Mouse (Mus musculus) testis, postnatal 10 days (tissue): Measurements from ENCODE around the gene Crx.

Source experiments
- DNase-seq: peaks from one replicate; pipeline ENCODE4 v3.0.0; 2021; ENCODE audit warnings: low spot score

Gene Crx

GRCm38 (mm10) chr7:15859657-15860056, 20.1 kb downstream of the Crx start:
- no peak for DNase-seq

GRCm38 (mm10) chr7:15839578-15839977, 40.2 kb downstream of the Crx start, which contains the start of gene Obox6:
Gene Obox6, minus strand, starts transcription at chr7:15839678.
- DNase-seq = no peak
